Mouse (Mus musculus): ENCODE measurements around the gene Zfp280b. TPM values are rescaled to one million over a fixed set of nuclear protein-coding genes. Genes with fewer than 3 reads are reported as not detected.

Zfp280b gene
- 25.1 TPM for polyA plus RNA-seq (2017; shearing (Covaris generic))

DNA sequence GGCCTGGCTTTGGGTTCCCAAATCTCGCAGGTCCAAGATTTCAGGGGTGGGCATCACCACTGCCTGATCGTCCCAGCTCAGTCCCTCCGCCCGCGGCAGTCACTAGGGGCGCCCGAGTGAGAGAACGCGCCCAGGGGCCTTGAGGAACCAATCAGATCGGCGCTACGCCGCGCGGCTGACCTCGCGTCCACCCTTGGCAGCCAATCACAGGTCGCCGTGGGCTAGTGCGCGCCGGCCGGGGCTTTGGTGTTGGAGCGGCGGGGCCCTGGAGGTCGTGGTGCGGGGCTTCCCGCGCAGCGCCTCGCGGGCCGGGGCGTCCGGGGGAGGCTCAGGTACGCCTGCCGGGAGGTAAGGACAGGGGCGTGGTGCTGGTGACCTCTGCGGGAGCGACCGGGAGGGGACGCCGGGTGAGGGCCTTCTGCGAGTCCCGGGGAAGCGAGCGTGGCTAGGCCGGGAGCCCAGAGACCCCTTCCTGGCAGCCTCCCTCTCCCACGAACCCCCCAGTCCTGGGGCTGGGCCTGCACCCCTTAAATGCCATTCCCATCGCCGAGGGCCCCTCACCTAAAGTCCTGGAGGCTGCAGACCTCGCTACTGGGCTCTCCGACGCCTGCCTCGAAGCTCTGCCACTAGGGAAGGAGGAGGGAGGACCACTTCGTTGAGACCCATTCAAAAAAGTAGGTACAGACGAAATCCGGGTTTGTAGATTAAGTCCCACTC is at the start of gene Zfp280b:
Gene Zfp280b, plus strand, starts transcription at position 249 of the 717 bp plus-strand sequence.

Other genes with a start within 250 kb of the Zfp280b start
- not detected for gene Gstt1, start 234.1 kb upstream of the Zfp280b start, polyA plus RNA-seq (2017; shearing (Covaris generic))
- not detected for gene Gstt4, start 210.1 kb upstream of the Zfp280b start, polyA plus RNA-seq (2017; shearing (Covaris generic))
- gene Gstt2, start 195.2 kb upstream of the Zfp280b start, polyA plus RNA-seq (2017; shearing (Covaris generic)) = 40.2 TPM
- 617 TPM for gene Mif, start 172.4 kb upstream of the Zfp280b start, polyA plus RNA-seq (2017; shearing (Covaris generic))
- 2.6 TPM for gene Derl3, start 139.2 kb upstream of the Zfp280b start, polyA plus RNA-seq (2017; shearing (Covaris generic))
- 51.2 TPM for gene Smarcb1, start 111.0 kb upstream of the Zfp280b start, polyA plus RNA-seq (2017; shearing (Covaris generic))
- gene Chchd10, start 99.5 kb upstream of the Zfp280b start, polyA plus RNA-seq (2017; shearing (Covaris generic)) = 22.5 TPM
- not detected for gene Mmp11, start 96.2 kb upstream of the Zfp280b start, polyA plus RNA-seq (2017; shearing (Covaris generic))
- gene Gm867, start 92.0 kb upstream of the Zfp280b start, polyA plus RNA-seq (2017; shearing (Covaris generic)) = not detected
- gene Vpreb3, start 89.6 kb upstream of the Zfp280b start, polyA plus RNA-seq (2017; shearing (Covaris generic)) = not detected
- gene Gm5134, start 78.1 kb upstream of the Zfp280b start, polyA plus RNA-seq (2017; shearing (Covaris generic)) = 0.79 TPM
- gene Slc5a4b, start 78.3 kb downstream of the Zfp280b start, polyA plus RNA-seq (2017; shearing (Covaris generic)) = not detected
- gene Slc5a4a, start 114.8 kb downstream of the Zfp280b start, polyA plus RNA-seq (2017; shearing (Covaris generic)) = not detected
- 17.3 TPM for gene Prmt2, start 205.2 kb downstream of the Zfp280b start, polyA plus RNA-seq (2017; shearing (Covaris generic))
- gene S100b, start 221.2 kb downstream of the Zfp280b start, polyA plus RNA-seq (2017; shearing (Covaris generic)) = not detected